Mouse (Mus musculus): ENCODE measurements around the gene Ube4a. TPM values are rescaled to one million over a fixed set of nuclear protein-coding genes. Genes with fewer than 3 reads are reported as not detected.

Ube4a gene
- polyA plus RNA-seq, 1 experiment from 2014 or later = 14.3 TPM

GRCm38 (mm10) chr9:44882981-44883569 lies 82.3 kb downstream of the Ube4a start:
- Histone ChIP-seq H3K9ac (ENCODE audit: low read length) (no peak overlapping the region), H3K4me3 (ENCODE audit: low read depth, low read length) (peak overlapping the region; percentile 96), H3K4me1 (replicated peaks; ENCODE audit: control insufficient read depth, insufficient read depth) (no peaks in the 10 kb centered on the region; the same call in 1 of the 2 replicates), H3K4me2 (replicated peaks; ENCODE audit: low read depth) (peak overlapping the region; percentile 98), H3K9me3 (ENCODE audit: control insufficient read depth, low read length) (no peaks in the 10 kb centered on the region), H3K27ac (replicated peaks) (no peak overlapping the region), H3K36me3 (ENCODE audit: control insufficient read depth, insufficient read depth, low read length) (no peaks in the 10 kb centered on the region), H3K27me3 (ENCODE audit: control insufficient read depth, insufficient read depth, low read length) (no peaks in the 10 kb centered on the region)
- ATAC-seq (ENCODE audit: low FRiP score, low TSS enrichment) (no peak), DNase-seq (ENCODE audit: low spot score) (no peak)
- WGBS = under 1% methylated on average over 21 of the region's 21 CpGs
- TF ChIP-seq EP300 (optimal IDR thresholded peaks at IDR 0.05) (no peak), CTCF (IDR thresholded peaks at IDR 0.05; ENCODE audit: low read depth) (peak; percentile 25; the same call in 1 of the 2 replicates)

- Histone ChIP-seq H3K36me3 (ENCODE audit: control insufficient read depth, insufficient read depth, low read length) (no peaks in the 10 kb centered on the region), H3K4me1 (replicated peaks; ENCODE audit: control insufficient read depth, insufficient read depth) (no peaks in the 10 kb centered on the region; the same call in 1 of the 2 replicates), H3K27ac (replicated peaks) (peak overlapping the region; percentile 30; the same call in 1 of the 2 replicates), H3K4me2 (replicated peaks; ENCODE audit: low read depth) (peak overlapping the region; percentile 98), H3K27me3 (ENCODE audit: control insufficient read depth, insufficient read depth, low read length) (no peaks in the 10 kb centered on the region), H3K9ac (ENCODE audit: low read length) (peak overlapping the region; percentile 68), H3K4me3 (ENCODE audit: low read depth, low read length) (peak overlapping the region; percentile 96), H3K9me3 (ENCODE audit: control insufficient read depth, low read length) (no peaks in the 10 kb centered on the region)
- DNase-seq (ENCODE audit: low spot score) (peak; percentile 71), ATAC-seq (ENCODE audit: low FRiP score, low TSS enrichment) (peak; percentile 73)
- TF ChIP-seq CTCF (IDR thresholded peaks at IDR 0.05; ENCODE audit: low read depth) = peak; percentile 43
- no peak for TF ChIP-seq EP300 (optimal IDR thresholded peaks at IDR 0.05)
- WGBS = 1% methylated on average over 25 of the region's 27 CpGs
Measured at GRCm38 (mm10) chr9:44882436-44882980, 82.9 kb downstream of the Ube4a start.

- DNase-seq (ENCODE audit: low spot score) = peak; percentile 69
- Histone ChIP-seq H3K9me3 (ENCODE audit: control insufficient read depth, low read length) (no peaks in the 10 kb centered on the region), H3K4me1 (replicated peaks; ENCODE audit: control insufficient read depth, insufficient read depth) (no peaks in the 10 kb centered on the region; the same call in 1 of the 2 replicates), H3K27me3 (ENCODE audit: control insufficient read depth, insufficient read depth, low read length) (no peaks in the 10 kb centered on the region), H3K9ac (ENCODE audit: low read length) (peak overlapping the region; percentile 68), H3K36me3 (ENCODE audit: control insufficient read depth, insufficient read depth, low read length) (no peaks in the 10 kb centered on the region), H3K4me3 (ENCODE audit: low read depth, low read length) (peak overlapping the region; percentile 96), H3K4me2 (replicated peaks; ENCODE audit: low read depth) (peak overlapping the region; percentile 98), H3K27ac (replicated peaks) (peak overlapping the region; percentile 94)
- ATAC-seq (ENCODE audit: low FRiP score, low TSS enrichment) = peak; percentile 35
- TF ChIP-seq CTCF (IDR thresholded peaks at IDR 0.05; ENCODE audit: low read depth) = no peak
- no peak for TF ChIP-seq EP300 (optimal IDR thresholded peaks at IDR 0.05)
- WGBS = under 1% methylated on average over 29 of the region's 29 CpGs
Measured at GRCm38 (mm10) chr9:44881941-44882435, 83.4 kb downstream of the Ube4a start.

- DNase-seq (ENCODE audit: low spot score) = peak; percentile 96
- peak within 1 kb of the TSS; percentile 96 for H3K4me3 ChIP-seq (ENCODE audit: low read depth, low read length)
- H3K27me3 ChIP-seq (ENCODE audit: control insufficient read depth, insufficient read depth, low read length) = no peaks in the 10 kb centered on the region
- no peaks in the 10 kb centered on the region; the same call in 1 of the 2 replicates for H3K4me1 ChIP-seq (replicated peaks; ENCODE audit: control insufficient read depth, insufficient read depth)
- H3K36me3 ChIP-seq (ENCODE audit: control insufficient read depth, insufficient read depth, low read length) = no peaks in the 10 kb centered on the region
- peak within 1 kb of the TSS; percentile 98 for H3K4me2 ChIP-seq (replicated peaks; ENCODE audit: low read depth)
- TF ChIP-seq CTCF (IDR thresholded peaks at IDR 0.05; ENCODE audit: low read depth) (no peak), EP300 (optimal IDR thresholded peaks at IDR 0.05) (peak; percentile 61)
- peak within 1 kb of the TSS; percentile 88 for H3K9ac ChIP-seq (ENCODE audit: low read length)
- peak; percentile 89 for ATAC-seq (ENCODE audit: low FRiP score, low TSS enrichment)
- under 1% methylated on average over 50 of the region's 71 CpGs for WGBS
- H3K9me3 ChIP-seq (ENCODE audit: control insufficient read depth, low read length) = no peaks in the 10 kb centered on the region
- H3K27ac ChIP-seq (replicated peaks) = peak within 1 kb of the TSS; percentile 94
Measured at GRCm38 (mm10) chr9:44881221-44881871, 84.1 kb downstream of the Ube4a start, which contains the start of gene Kmt2a. Gene Kmt2a, minus strand, starts transcription at chr9:44881296.

GRCm38 (mm10) chr9:44880309-44881081 lies 84.9 kb downstream of the Ube4a start:
- TF ChIP-seq CTCF (IDR thresholded peaks at IDR 0.05; ENCODE audit: low read depth) (no peak), EP300 (optimal IDR thresholded peaks at IDR 0.05) (no peak)
- WGBS = under 1% methylated on average over 38 of the region's 44 CpGs
- Histone ChIP-seq H3K36me3 (ENCODE audit: control insufficient read depth, insufficient read depth, low read length) (no peaks in the 10 kb centered on the region), H3K9ac (ENCODE audit: low read length) (peak overlapping the region; percentile 88), H3K27me3 (ENCODE audit: control insufficient read depth, insufficient read depth, low read length) (no peaks in the 10 kb centered on the region), H3K9me3 (ENCODE audit: control insufficient read depth, low read length) (no peaks in the 10 kb centered on the region), H3K27ac (replicated peaks) (peak overlapping the region; percentile 94), H3K4me3 (ENCODE audit: low read depth, low read length) (peak overlapping the region; percentile 96), H3K4me1 (replicated peaks; ENCODE audit: control insufficient read depth, insufficient read depth) (no peaks in the 10 kb centered on the region; the same call in 1 of the 2 replicates), H3K4me2 (replicated peaks; ENCODE audit: low read depth) (peak overlapping the region; percentile 98)
- DNase-seq (ENCODE audit: low spot score) (peak; percentile 30), ATAC-seq (ENCODE audit: low FRiP score, low TSS enrichment) (peak; percentile 35; the same call in 1 of the 2 replicates)
